Mouse (Mus musculus) heart, embryonic 10.5 days (tissue): ENCODE measurements around the gene Fam19a5. TPM values are rescaled to one million over a fixed set of nuclear protein-coding genes. Genes with fewer than 3 reads are reported as not detected.

ENCODE experiments used
- DNase-seq: peaks from one replicate; pipeline ENCODE4 v3.0.0-alpha.2; 2017; ENCODE audit warnings: low spot score
- H3K27ac ChIP-seq: fragments of 300-500 bp; sonication (generic); 2 replicates; pipeline ENCODE4 v1.5.1; 2016; ENCODE audit warnings: mild to moderate bottlenecking
- H3K27me3 ChIP-seq: fragments of 300-500 bp; sonication (generic); 2 replicates; pipeline ENCODE4 v1.6.1; 2016; ENCODE audit warnings: mild to moderate bottlenecking; ENCODE audit not compliant: poor library complexity, insufficient read depth, severe bottlenecking
- H3K36me3 ChIP-seq: fragments of 300-500 bp; sonication (generic); 2 replicates; pipeline ENCODE4 v1.6.1; 2016; ENCODE audit warnings: mild to moderate bottlenecking, moderate library complexity
- H3K4me1 ChIP-seq: fragments of 300-500 bp; sonication (generic); 2 replicates; pipeline ENCODE4 v1.6.1; 2016; ENCODE audit warnings: mild to moderate bottlenecking
- H3K4me3 ChIP-seq: fragments of 300-500 bp; sonication (generic); 2 replicates; pipeline ENCODE4 v1.5.1; 2016; ENCODE audit warnings: mild to moderate bottlenecking, moderate library complexity
- H3K9me3 ChIP-seq: fragments of 300-500 bp; sonication (generic); 2 replicates; pipeline ENCODE4 v1.6.1; 2016; ENCODE audit warnings: mild to moderate bottlenecking, moderate library complexity
- WGBS: fragments of 180-500 bp; shearing (Covaris S2); methylation state at CpG from one replicate; pipeline ENCODE4 v1.1.7; 2016; 5-methylcytosine and 5-hydroxymethylcytosine counted together
- microRNA-seq: library from miRNA; unstranded; fragments of <30 nt; microRNA quantifications from one replicate; pipeline ENCODE4, GENCODE M21; 2017
- polyA plus RNA-seq: library from polyadenylated mRNA; unstranded; fragments of >200 nt; fragmentation: Nextera tagmentation; extraction: Ambion mirVana; gene quantifications from 2 replicates; pipeline ENCODE4 v1.2.1, GENCODE M21; 2016

The Fam19a5 gene
- polyA plus RNA-seq, 1 experiment from 2014 or later: 1.7 TPM

GRCm38 (mm10) chr15:87736345-87736744 lies 192.2 kb downstream of the Fam19a5 start:
- no peak for DNase-seq
- H3K27me3 ChIP-seq: no peaks in the 10 kb centered on the region
- H3K9me3 ChIP-seq: no peaks in the 10 kb centered on the region
- H3K4me3 ChIP-seq: no peak overlapping the region
- no peaks in the 10 kb centered on the region for H3K4me1 ChIP-seq
- H3K27ac ChIP-seq: no peak overlapping the region
- WGBS: 83% methylated on average over 4 of the region's 4 CpGs
- no peaks in the 10 kb centered on the region for H3K36me3 ChIP-seq

- WGBS: 79% methylated on average over 3 of the region's 3 CpGs
- no peak for DNase-seq
- H3K27ac ChIP-seq: no peak overlapping the region
- H3K4me3 ChIP-seq: no peak overlapping the region
- H3K4me1 ChIP-seq: no peaks in the 10 kb centered on the region
- H3K9me3 ChIP-seq: no peaks in the 10 kb centered on the region
- H3K27me3 ChIP-seq: no peaks in the 10 kb centered on the region
- H3K36me3 ChIP-seq: no peaks in the 10 kb centered on the region
Observed at GRCm38 (mm10) chr15:87755482-87755881, 211.4 kb downstream of the Fam19a5 start.

- Histone ChIP-seq H3K4me3 (no peak overlapping the region), H3K9me3 (peaks cover 8% of the 10 kb centered on the region; the same call in 1 of the 2 replicates), H3K27ac (no peak overlapping the region), H3K36me3 (no peaks in the 10 kb centered on the region), H3K4me1 (no peaks in the 10 kb centered on the region), H3K27me3 (no peaks in the 10 kb centered on the region)
- no peak for DNase-seq
- 79% methylated on average over 3 of the region's 3 CpGs for WGBS
Observed at GRCm38 (mm10) chr15:87765876-87766275, 221.8 kb downstream of the Fam19a5 start.

GRCm38 (mm10) chr15:87773955-87774354 lies 229.9 kb downstream of the Fam19a5 start:
- DNase-seq: no peak
- Histone ChIP-seq H3K27me3 (no peaks in the 10 kb centered on the region), H3K4me1 (no peaks in the 10 kb centered on the region), H3K4me3 (no peak overlapping the region), H3K36me3 (no peaks in the 10 kb centered on the region), H3K9me3 (no peaks in the 10 kb centered on the region), H3K27ac (no peak overlapping the region)
- 59% methylated on average over 4 of the region's 4 CpGs for WGBS

- H3K27ac ChIP-seq: no peak overlapping the region
- H3K9me3 ChIP-seq: no peaks in the 10 kb centered on the region
- no peak overlapping the region for H3K4me3 ChIP-seq
- peak; percentile 71 for DNase-seq
- H3K27me3 ChIP-seq: no peaks in the 10 kb centered on the region
- no peaks in the 10 kb centered on the region for H3K36me3 ChIP-seq
- no peaks in the 10 kb centered on the region for H3K4me1 ChIP-seq
- 74% methylated on average over 2 of the region's 2 CpGs for WGBS
Observed at GRCm38 (mm10) chr15:87783331-87783730, 239.2 kb downstream of the Fam19a5 start.

GRCm38 (mm10) chr15:87789671-87790070 lies 245.6 kb downstream of the Fam19a5 start:
- Histone ChIP-seq H3K9me3 (no peaks in the 10 kb centered on the region), H3K36me3 (no peaks in the 10 kb centered on the region), H3K27me3 (no peaks in the 10 kb centered on the region), H3K27ac (no peak overlapping the region), H3K4me3 (no peak overlapping the region), H3K4me1 (no peaks in the 10 kb centered on the region)
- 70% methylated on average over 4 of the region's 4 CpGs for WGBS
- peak; percentile 71 for DNase-seq

- Histone ChIP-seq H3K4me3 (no peak overlapping the region), H3K9me3 (no peaks in the 10 kb centered on the region), H3K36me3 (no peaks in the 10 kb centered on the region), H3K27ac (no peak overlapping the region), H3K27me3 (no peaks in the 10 kb centered on the region), H3K4me1 (no peaks in the 10 kb centered on the region)
- WGBS: 71% methylated on average over 3 of the region's 3 CpGs
- peak; percentile 66 for DNase-seq
Observed at GRCm38 (mm10) chr15:87793661-87794060, 249.6 kb downstream of the Fam19a5 start.

GRCm38 (mm10) chr15:87796571-87796970 lies 252.5 kb downstream of the Fam19a5 start:
- Histone ChIP-seq H3K4me1 (no peaks in the 10 kb centered on the region), H3K4me3 (no peak overlapping the region), H3K36me3 (no peaks in the 10 kb centered on the region), H3K27ac (no peak overlapping the region), H3K9me3 (no peaks in the 10 kb centered on the region), H3K27me3 (no peaks in the 10 kb centered on the region)
- DNase-seq: peak; percentile 61
- 77% methylated on average over 3 of the region's 3 CpGs for WGBS

Small RNA genes lying within 50 kb of the gene (microRNA-seq; reads per million reads assigned to microRNA genes)
- not detected for gene Mir6393
